Mouse (Mus musculus) midbrain, embryonic 13.5 days (tissue): ENCODE measurements around the gene Chuk. TPM values are rescaled to one million over a fixed set of nuclear protein-coding genes. Genes with fewer than 3 reads are reported as not detected.
"Not testable (repeated sequence)": the region's sequence is repeated elsewhere in the genome, so short reads cannot be mapped to it uniquely, and the experiment has no call there.

Experiments
- ATAC-seq: fragments of 200-750 bp; cut with Nextera tagmentation; 2 replicates; pipeline ENCODE4 v1.8.0; 2017; ENCODE audit warnings: mild to moderate bottlenecking, moderate TSS enrichment, moderate library complexity
- H3K27ac ChIP-seq: fragments of 300-500 bp; sonication (generic); 2 replicates; pipeline ENCODE4 v1.5.1; 2015; ENCODE audit warnings: inconsistent platforms, mild to moderate bottlenecking, moderate library complexity
- H3K27me3 ChIP-seq: fragments of 300-500 bp; sonication (generic); 2 replicates; pipeline ENCODE4 v1.6.1; 2015; ENCODE audit warnings: mild to moderate bottlenecking, inconsistent platforms
- H3K36me3 ChIP-seq: fragments of 300-500 bp; sonication (generic); 2 replicates; pipeline ENCODE4 v1.6.1; 2015; ENCODE audit warnings: mild to moderate bottlenecking, inconsistent platforms
- H3K4me1 ChIP-seq: fragments of 300-500 bp; sonication (generic); replicated peaks from 2 replicates; pipeline ENCODE4 v1.6.1; 2015; ENCODE audit warnings: inconsistent platforms
- H3K4me2 ChIP-seq: fragments of 300-500 bp; sonication (generic); replicated peaks from 2 replicates; pipeline ENCODE4 v1.6.1; 2015; ENCODE audit warnings: moderate library complexity, mild to moderate bottlenecking, inconsistent platforms
- H3K4me3 ChIP-seq: fragments of 300-500 bp; sonication (generic); replicated peaks from 2 replicates; pipeline ENCODE4 v1.5.1; 2015; ENCODE audit warnings: mild to moderate bottlenecking, inconsistent platforms
- H3K9ac ChIP-seq: fragments of 300-500 bp; sonication (generic); replicated peaks from 2 replicates; pipeline ENCODE4 v1.6.1; 2015; ENCODE audit warnings: mild to moderate bottlenecking, inconsistent platforms
- H3K9me3 ChIP-seq: fragments of 300-500 bp; sonication (generic); 2 replicates; pipeline ENCODE4 v1.6.1; 2016; ENCODE audit warnings: mild to moderate bottlenecking, inconsistent platforms
- WGBS: fragments of 180-500 bp; shearing (Covaris S2); methylation state at CpG from one replicate; pipeline ENCODE4 v1.1.7; 2015; 5-methylcytosine and 5-hydroxymethylcytosine counted together
- polyA plus RNA-seq: library from polyadenylated mRNA; unstranded; fragments of >200 nt; fragmentation: Nextera tagmentation; extraction: Ambion mirVana; gene quantifications from 2 replicates; pipeline ENCODE4 v1.2.1, GENCODE M21; 2015

Gene Chuk
- polyA plus RNA-seq, 1 experiment from 2014 or later, result 70.2 TPM

GRCm38 (mm10) chr19:44132917-44133316 lies 25.6 kb upstream of the Chuk start:
- no peak overlapping the region for H3K4me2 ChIP-seq
- ATAC-seq, result no peak
- H3K9me3 ChIP-seq, result no peaks in the 10 kb centered on the region
- H3K9ac ChIP-seq, result no peak overlapping the region
- no peak overlapping the region for H3K4me3 ChIP-seq
- H3K4me1 ChIP-seq, result peaks cover 9% of the 10 kb centered on the region
- H3K27ac ChIP-seq, result no peak overlapping the region
- H3K36me3 ChIP-seq, result peaks cover 41% of the 10 kb centered on the region
- 95% methylated on average over 5 of the region's 5 CpGs for WGBS
- no peaks in the 10 kb centered on the region for H3K27me3 ChIP-seq

- ATAC-seq, result no peak
- WGBS, result 96% methylated on average over 2 of the region's 2 CpGs
Measured at GRCm38 (mm10) chr19:44128560-44128959, 21.3 kb upstream of the Chuk start.

GRCm38 (mm10) chr19:44127729-44128497 lies 20.6 kb upstream of the Chuk start:
- Histone ChIP-seq H3K9me3 (no peaks in the 10 kb centered on the region), H3K27me3 (no peaks in the 10 kb centered on the region), H3K36me3 (peaks cover 84% of the 10 kb centered on the region), H3K27ac (no peak overlapping the region), H3K9ac (no peak overlapping the region), H3K4me3 (no peak overlapping the region), H3K4me2 (no peak overlapping the region), H3K4me1 (no peaks in the 10 kb centered on the region)
- no peak for ATAC-seq
- WGBS, result 93% methylated on average over 10 of the region's 10 CpGs

More at GRCm38 (mm10) chr19:44128560-44128959, 21.3 kb upstream of the Chuk start:
- Histone ChIP-seq H3K9me3 (no peaks in the 10 kb centered on the region), H3K27me3 (no peaks in the 10 kb centered on the region), H3K9ac (no peak overlapping the region), H3K27ac (no peak overlapping the region), H3K36me3 (peaks cover 78% of the 10 kb centered on the region), H3K4me2 (no peak overlapping the region), H3K4me1 (no peaks in the 10 kb centered on the region), H3K4me3 (no peak overlapping the region)

GRCm38 (mm10) chr19:44121137-44121536 lies 13.9 kb upstream of the Chuk start:
- peaks cover 85% of the 10 kb centered on the region for H3K36me3 ChIP-seq
- H3K9ac ChIP-seq, result no peak overlapping the region
- H3K4me1 ChIP-seq, result no peaks in the 10 kb centered on the region
- no peaks in the 10 kb centered on the region for H3K9me3 ChIP-seq
- 96% methylated on average over 7 of the region's 7 CpGs for WGBS
- no peak overlapping the region for H3K4me2 ChIP-seq
- H3K27me3 ChIP-seq, result no peaks in the 10 kb centered on the region
- ATAC-seq, result no peak
- H3K4me3 ChIP-seq, result no peak overlapping the region
- H3K27ac ChIP-seq, result no peak overlapping the region

GRCm38 (mm10) chr19:44120686-44121085 lies 13.4 kb upstream of the Chuk start:
- H3K27me3 ChIP-seq, H3K9me3 ChIP-seq, ATAC-seq, H3K4me2 ChIP-seq, H3K27ac ChIP-seq, H3K4me3 ChIP-seq, H3K4me1 ChIP-seq, H3K9ac ChIP-seq: not testable (repeated sequence)
- H3K36me3 ChIP-seq, result peaks cover 85% of the 10 kb centered on the region
- 92% methylated on average over 9 of the region's 9 CpGs for WGBS

- no peaks in the 10 kb centered on the region for H3K4me1 ChIP-seq
- H3K36me3 ChIP-seq, result peaks cover 81% of the 10 kb centered on the region
- H3K9me3 ChIP-seq, result no peaks in the 10 kb centered on the region
- no peak for ATAC-seq
- H3K27ac ChIP-seq, result no peak overlapping the region
- H3K4me3 ChIP-seq, result no peak overlapping the region
- H3K27me3 ChIP-seq, result no peaks in the 10 kb centered on the region
- H3K9ac ChIP-seq, result no peak overlapping the region
- H3K4me2 ChIP-seq, result no peak overlapping the region
Measured at GRCm38 (mm10) chr19:44117793-44118192, 10.5 kb upstream of the Chuk start.

GRCm38 (mm10) chr19:44111706-44112105 lies 4.4 kb upstream of the Chuk start:
- H3K4me3 ChIP-seq, result no peak overlapping the region
- H3K27ac ChIP-seq, result no peak overlapping the region
- peaks cover 61% of the 10 kb centered on the region for H3K36me3 ChIP-seq
- no peak overlapping the region for H3K4me2 ChIP-seq
- H3K4me1 ChIP-seq, result peaks cover 9% of the 10 kb centered on the region
- H3K27me3 ChIP-seq, result no peaks in the 10 kb centered on the region
- no peak; the same call in 1 of the 2 replicates for ATAC-seq
- H3K9ac ChIP-seq, result no peak overlapping the region
- 53% methylated on average over 7 of the region's 7 CpGs for WGBS
- H3K9me3 ChIP-seq, result no peaks in the 10 kb centered on the region

- Histone ChIP-seq H3K4me1 (peaks cover 22% of the 10 kb centered on the region), H3K9me3 (no peaks in the 10 kb centered on the region), H3K27ac (no peak overlapping the region), H3K4me2 (no peak overlapping the region), H3K36me3 (peaks cover 50% of the 10 kb centered on the region), H3K27me3 (no peaks in the 10 kb centered on the region), H3K9ac (no peak overlapping the region), H3K4me3 (no peak overlapping the region)
- 90% methylated on average over 9 of the region's 9 CpGs for WGBS
- no peak for ATAC-seq
Measured at GRCm38 (mm10) chr19:44110356-44110755, 3.1 kb upstream of the Chuk start.

GRCm38 (mm10) chr19:44108996-44109395 lies 1.7 kb upstream of the Chuk start:
- Histone ChIP-seq H3K9ac (no peak overlapping the region), H3K27me3 (no peaks in the 10 kb centered on the region), H3K27ac (no peak overlapping the region), H3K36me3 (peaks cover 40% of the 10 kb centered on the region), H3K4me2 (no peak overlapping the region), H3K4me1 (peaks cover 33% of the 10 kb centered on the region), H3K9me3 (no peaks in the 10 kb centered on the region), H3K4me3 (no peak overlapping the region)
- ATAC-seq, result no peak

GRCm38 (mm10) chr19:44107661-44108521 lies 611 bp upstream of the Chuk start:
- 31% methylated on average over 22 of the region's 22 CpGs for WGBS
- peak; percentile 64 for ATAC-seq
- Histone ChIP-seq H3K36me3 (peaks cover 31% of the 10 kb centered on the region), H3K27me3 (no peaks in the 10 kb centered on the region), H3K4me2 (peak overlapping the region; percentile 82), H3K27ac (peak overlapping the region; percentile 36), H3K4me1 (peaks cover 33% of the 10 kb centered on the region), H3K9me3 (no peaks in the 10 kb centered on the region), H3K4me3 (peak overlapping the region; percentile 92), H3K9ac (peak overlapping the region; percentile 95)

- H3K27ac ChIP-seq, result no peak overlapping the region
- 86% methylated on average over 1 of the region's 1 CpGs for WGBS
- H3K4me2 ChIP-seq, result no peak overlapping the region
- peaks cover 33% of the 10 kb centered on the region for H3K4me1 ChIP-seq
- H3K4me3 ChIP-seq, result no peak overlapping the region
- H3K9me3 ChIP-seq, result no peaks in the 10 kb centered on the region
- H3K36me3 ChIP-seq, result peaks cover 14% of the 10 kb centered on the region
- no peak overlapping the region for H3K9ac ChIP-seq
- H3K27me3 ChIP-seq, result no peaks in the 10 kb centered on the region
- ATAC-seq, result no peak
Measured at GRCm38 (mm10) chr19:44104393-44104792, 2.9 kb downstream of the Chuk start.

- Histone ChIP-seq H3K9ac (no peak overlapping the region), H3K27me3 (no peaks in the 10 kb centered on the region), H3K36me3 (peaks cover 20% of the 10 kb centered on the region), H3K4me2 (no peak overlapping the region), H3K27ac (no peak overlapping the region), H3K4me1 (peaks cover 30% of the 10 kb centered on the region), H3K9me3 (no peaks in the 10 kb centered on the region), H3K4me3 (no peak overlapping the region)
- WGBS, result 89% methylated on average over 3 of the region's 3 CpGs
- no peak for ATAC-seq
Measured at GRCm38 (mm10) chr19:44103001-44103400, 4.3 kb downstream of the Chuk start.
